Comparison of ENCODE assay signal across 8 mouse cellular contexts in genomic region chr13:21264366-21264765, GRCm38 (mm10). TPM values are rescaled to one million over a fixed set of nuclear protein-coding genes. Genes with fewer than 3 reads are reported as not detected.
DNase-seq lines count a peak whose midpoint lies in the region; ATAC-seq and TF ChIP-seq lines count a peak whose summit lies in the region.

No protein-coding gene starts in this region.

- peak overlapping the region; percentile 58 for H3K4me3 ChIP-seq in heart, embryonic 13.5 days
- H3K4me3 ChIP-seq in ES-E14 (ENCODE audit: insufficient read depth in 1 of 2, low read depth in 1 of 2, low read length in 2 of 2, poor library complexity in 1 of 2, severe bottlenecking in 1 of 2) (peak overlapping the region; percentile 78), myocyte (peak overlapping the region; percentile 8)
- peak overlapping the region; percentile 39 for H3K4me3 ChIP-seq in embryonic facial prominence, embryonic 12.5 days
- peak overlapping the region; percentile 34 for H3K4me3 ChIP-seq in intestine, embryonic 15.5 days (replicated peaks)

- no peak for TF ChIP-seq POLR2A in myocyte (IDR thresholded peaks at IDR 0.05; ENCODE audit: insufficient read length, low read depth)

- H3K79me2 ChIP-seq in myocyte (ENCODE audit: control insufficient read depth, insufficient read depth): no peaks in the 10 kb centered on the region

- no peak overlapping the region for H3K27ac ChIP-seq in heart, embryonic 13.5 days (replicated peaks)
- H3K27ac ChIP-seq in ES-E14 (ENCODE audit: insufficient read depth, low read depth, low read length, poor library complexity, severe bottlenecking): no peak overlapping the region
- H3K27ac ChIP-seq in embryonic facial prominence, embryonic 12.5 days: no peak overlapping the region
- H3K27ac ChIP-seq in intestine, embryonic 15.5 days: no peak overlapping the region

- no peak overlapping the region for H3ac ChIP-seq in myocyte (ENCODE audit: control insufficient read depth, insufficient read length)

- no peak for ATAC-seq in heart, embryonic 13.5 days (ENCODE audit: extremely low read depth, insufficient number of reproducible peaks, low FRiP score, low TSS enrichment)
- ATAC-seq in embryonic facial prominence, embryonic 12.5 days (ENCODE audit: insufficient number of reproducible peaks, insufficient read depth, low FRiP score, low TSS enrichment): no peak
- no peak for ATAC-seq in intestine, embryonic 15.5 days

- peak overlapping the region; percentile 72 for H3K9ac ChIP-seq in heart, embryonic 13.5 days
- peak overlapping the region; percentile 60; the same call in 1 of the 2 replicates for H3K9ac ChIP-seq in ES-E14 (ENCODE audit: insufficient read depth, low read depth, low read length, poor library complexity, severe bottlenecking)
- peak overlapping the region; percentile 33 for H3K9ac ChIP-seq in embryonic facial prominence, embryonic 12.5 days
- peak overlapping the region; percentile 29; the same call in 1 of the 2 replicates for H3K9ac ChIP-seq in intestine, embryonic 15.5 days

- peaks cover 32% of the 10 kb centered on the region for H3K27me3 ChIP-seq in heart, embryonic 13.5 days (replicated peaks)
- H3K27me3 ChIP-seq in embryonic facial prominence, embryonic 12.5 days: no peaks in the 10 kb centered on the region; the same call in 1 of the 2 replicates
- no peaks in the 10 kb centered on the region for H3K27me3 ChIP-seq in intestine, embryonic 15.5 days (replicated peaks)
- no peaks in the 10 kb centered on the region for H3K27me3 ChIP-seq in myocyte (ENCODE audit: control insufficient read depth, insufficient read depth, insufficient read length)

- H3K4me2 ChIP-seq in heart, embryonic 13.5 days: peak overlapping the region; percentile 67
- H3K4me2 ChIP-seq in embryonic facial prominence, embryonic 12.5 days (replicated peaks): peak overlapping the region; percentile 49
- H3K4me2 ChIP-seq in intestine, embryonic 15.5 days (replicated peaks): peak overlapping the region; percentile 58
- H3K4me2 ChIP-seq in myocyte (ENCODE audit: low read depth): peak overlapping the region; percentile 62

- no peaks in the 10 kb centered on the region for H3K9me3 ChIP-seq in heart, embryonic 13.5 days
- H3K9me3 ChIP-seq in ES-E14 (ENCODE audit: control insufficient read depth, insufficient read depth, low read depth, low read length): no peaks in the 10 kb centered on the region
- no peaks in the 10 kb centered on the region for H3K9me3 ChIP-seq in embryonic facial prominence, embryonic 12.5 days
- H3K9me3 ChIP-seq in intestine, embryonic 15.5 days: no peaks in the 10 kb centered on the region

- in situ Hi-C loops in ES-E14 (cut with MboI; ENCODE audit: low sequenced_read_pairs in 2 of 2, unreplicated experiment in 2 of 2): loop anchor here in 1 of 2 experiments (25.0 kb wide), 2 partner anchors 673 to 748 kb away; partner anchors contain the start of genes Prss16 and Zfp184

- intact Hi-C loops in heart, postnatal 10 days (cut with DNase I): no loop called here

- no peak for DNase-seq in heart, postnatal 10 days
- peak; percentile 91 for DNase-seq in ES-E14 (ENCODE audit: low read depth, low spot score)
- no peak for DNase-seq in ovary, postnatal 36 days (ENCODE audit: low spot score)
- no peak for DNase-seq in kidney, postnatal 25 days

- H3K4me1 ChIP-seq in heart, embryonic 13.5 days: peaks cover 16% of the 10 kb centered on the region
- peaks cover 0 to 4% of the 10 kb centered on the region in 2 experiments; a peak in 1 of 4 replicates for H3K4me1 ChIP-seq in ES-E14 (ENCODE audit: control insufficient read depth in 2 of 2, insufficient read depth in 2 of 2, low read length in 2 of 2, poor library complexity in 1 of 2)
- H3K4me1 ChIP-seq in embryonic facial prominence, embryonic 12.5 days: no peaks in the 10 kb centered on the region
- H3K4me1 ChIP-seq in intestine, embryonic 15.5 days (replicated peaks): peaks cover 6% of the 10 kb centered on the region; the same call in 1 of the 2 replicates

- under 1% methylated on average over 11 of the region's 11 CpGs for WGBS in heart, embryonic 13.5 days
- 2% methylated on average over 11 of the region's 11 CpGs for WGBS in embryonic facial prominence, embryonic 12.5 days
- WGBS in intestine, embryonic 15.5 days: 4% methylated on average over 11 of the region's 11 CpGs

- H3K36me3 ChIP-seq in heart, embryonic 13.5 days: no peaks in the 10 kb centered on the region
- H3K36me3 ChIP-seq in ES-E14 (ENCODE audit: control insufficient read depth, insufficient read depth, low read length, poor library complexity, severe bottlenecking) (no peaks in the 10 kb centered on the region), myocyte (ENCODE audit: control insufficient read depth, insufficient read depth) (no peaks in the 10 kb centered on the region)
- H3K36me3 ChIP-seq in embryonic facial prominence, embryonic 12.5 days: no peaks in the 10 kb centered on the region
- H3K36me3 ChIP-seq in intestine, embryonic 15.5 days: no peaks in the 10 kb centered on the region

TF ChIP-seq in ES-E14, 5 proteins besides CTCF, POLR2A, EP300 and RAD21:
- TF ChIP-seq HCFC1 (IDR thresholded peaks at IDR 0.05; ENCODE audit: borderline replicate concordance, insufficient read depth, low read length) (no peak), MAFK (IDR thresholded peaks at IDR 0.05; ENCODE audit: insufficient read depth, low read depth, low read length) (peak; percentile 80)

TF ChIP-seq in myocyte, 11 proteins besides CTCF, POLR2A, EP300 and RAD21:
- TF ChIP-seq POLR2AphosphoS2 (IDR thresholded peaks at IDR 0.05; ENCODE audit: insufficient read length, low read depth) (no peak), CEBPB (IDR thresholded peaks at IDR 0.05; ENCODE audit: insufficient read depth, poor library complexity, severe bottlenecking) (no peak), TCF12 (IDR thresholded peaks at IDR 0.05; ENCODE audit: insufficient read depth, poor library complexity, severe bottlenecking) (no peak)

RNA-seq across cellular contexts. Expression of gene Gpx5, which starts 28.2 kb away (rescaled TPM):
- not detected in 2 replicates for polyA plus RNA-seq in heart, embryonic 13.5 days (2015; fragmentation: Nextera tagmentation; extraction: Ambion mirVana)
- total RNA-seq in heart, postnatal 10 days (2021): not detected
- not detected in 2 replicates for total RNA-seq in ES-E14 (2012; rRNA removed)
- polyA plus RNA-seq in embryonic facial prominence, embryonic 12.5 days (2016; fragmentation: Nextera tagmentation; extraction: Ambion mirVana): not detected in 2 replicates
- not detected in 2 replicates for polyA plus RNA-seq in intestine, embryonic 15.5 days (2015; fragmentation: Nextera tagmentation; extraction: Ambion mirVana)
- polyA plus RNA-seq in myocyte (2012; fragmentation: generic; extraction: Trizol): not detected

RNA-seq across cellular contexts. Expression of gene Gpx6, which starts 47.6 kb away (rescaled TPM):
- not detected in 2 replicates for polyA plus RNA-seq in heart, embryonic 13.5 days (2015; fragmentation: Nextera tagmentation; extraction: Ambion mirVana)
- total RNA-seq in heart, postnatal 10 days (2021): not detected
- 2.1 and 2.2 TPM in 2 replicates for total RNA-seq in ES-E14 (2012; rRNA removed)
- 0.13 and 0.55 TPM in 2 replicates for polyA plus RNA-seq in embryonic facial prominence, embryonic 12.5 days (2016; fragmentation: Nextera tagmentation; extraction: Ambion mirVana)
- not detected in 2 replicates for polyA plus RNA-seq in intestine, embryonic 15.5 days (2015; fragmentation: Nextera tagmentation; extraction: Ambion mirVana)
- not detected for polyA plus RNA-seq in myocyte (2012; fragmentation: generic; extraction: Trizol)

Comparison
In these comparisons a context has a peak if more than half of its experiments do, and no peak if none do; other contexts are left out.
1. H3K4me3 ChIP-seq: peak in every context shown above with its lines; median percentile 78 in ES-E14; 58 in heart, embryonic 13.5 days; 39 in embryonic facial prominence, embryonic 12.5 days; 34 in intestine, embryonic 15.5 days; 8 in myocyte.